Mouse (Mus musculus) heart, embryonic 16.5 days (tissue): Measurements from ENCODE around the gene Sirpa. TPM values are rescaled to one million over a fixed set of nuclear protein-coding genes. Genes with fewer than 3 reads are reported as not detected.

Experiments
- ATAC-seq: fragments of 200-750 bp; cut with Nextera tagmentation; replicated peaks from 2 replicates; pipeline ENCODE4 v1.8.0; 2017; ENCODE audit warnings: moderate number of reproducible peaks; ENCODE audit not compliant: insufficient read depth, low FRiP score; ENCODE audit errors: extremely low read depth
- H3K27ac ChIP-seq: fragments of 300-500 bp; sonication (generic); 2 replicates; pipeline ENCODE4 v1.5.1; 2014; ENCODE audit warnings: mild to moderate bottlenecking, low read length, control low read depth, moderate library complexity
- H3K27me3 ChIP-seq: fragments of 300-500 bp; sonication (generic); 2 replicates; pipeline ENCODE4 v1.6.1; 2014; ENCODE audit warnings: low read length, mixed read lengths; ENCODE audit not compliant: control insufficient read depth, insufficient read depth
- H3K36me3 ChIP-seq: fragments of 300-500 bp; sonication (generic); 2 replicates; pipeline ENCODE4 v1.6.1; 2014; ENCODE audit not compliant: control insufficient read depth, insufficient read depth
- H3K4me1 ChIP-seq: fragments of 300-500 bp; sonication (generic); 2 replicates; pipeline ENCODE4 v1.6.1; 2014; ENCODE audit warnings: low read length, mixed read lengths; ENCODE audit not compliant: control insufficient read depth, insufficient read depth
- H3K4me2 ChIP-seq: fragments of 300-500 bp; sonication (generic); 2 replicates; pipeline ENCODE4 v1.6.1; 2014; ENCODE audit warnings: low read depth, mild to moderate bottlenecking, control low read depth, low read length
- H3K4me3 ChIP-seq: fragments of 300-500 bp; sonication (generic); 2 replicates; pipeline ENCODE4 v1.5.1; 2014; ENCODE audit warnings: mild to moderate bottlenecking, control low read depth, low read length
- H3K9ac ChIP-seq: fragments of 300-500 bp; sonication (generic); 2 replicates; pipeline ENCODE4 v1.6.1; 2014; ENCODE audit warnings: low read length, control low read depth
- H3K9me3 ChIP-seq: fragments of 300-500 bp; sonication (generic); replicated peaks from 2 replicates; pipeline ENCODE4 v1.6.1; 2016; ENCODE audit warnings: low read length; ENCODE audit not compliant: control insufficient read depth
- WGBS: fragments of 180-500 bp; shearing (Covaris S2); extraction: QIAGEN DNeasy Blood & Tissue Kit; methylation state at CpG from one replicate; pipeline ENCODE4 v1.1.7; 2014; 5-methylcytosine and 5-hydroxymethylcytosine counted together
- polyA plus RNA-seq: library from polyadenylated mRNA; unstranded; fragments of >200 nt; fragmentation: Nextera tagmentation; extraction: Ambion mirVana; gene quantifications from 2 replicates; pipeline ENCODE4 v1.2.1, GENCODE M21; 2015

The Sirpa gene
- polyA plus RNA-seq, 1 experiment from 2014 or later: 14.7 TPM

DNA sequence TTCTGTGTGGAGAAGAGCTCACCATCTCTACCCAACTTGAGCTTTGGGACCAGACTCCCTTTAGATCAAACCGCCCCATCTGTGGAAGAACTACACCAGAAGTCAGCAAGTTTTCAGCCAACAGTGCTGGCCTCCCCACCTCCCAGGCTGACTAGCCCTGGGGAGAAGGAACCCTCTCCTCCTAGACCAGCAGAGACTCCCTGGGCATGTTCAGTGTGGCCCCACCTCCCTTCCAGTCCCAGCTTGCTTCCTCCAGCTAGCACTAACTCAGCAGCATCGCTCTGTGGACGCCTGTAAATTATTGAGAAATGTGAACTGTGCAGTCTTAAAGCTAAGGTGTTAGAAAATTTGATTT lies 37.9 kb downstream of the Sirpa start:
- Histone ChIP-seq H3K4me1 (peaks cover 10% of the 10 kb centered on the region; the same call in 1 of the 2 replicates), H3K36me3 (no peaks in the 10 kb centered on the region), H3K27me3 (no peaks in the 10 kb centered on the region), H3K4me2 (no peak overlapping the region), H3K9ac (no peak overlapping the region), H3K9me3 (no peaks in the 10 kb centered on the region), H3K27ac (no peak overlapping the region), H3K4me3 (no peak overlapping the region)
- no peak for ATAC-seq
- 93% methylated on average over 3 of the region's 3 CpGs for WGBS

DNA sequence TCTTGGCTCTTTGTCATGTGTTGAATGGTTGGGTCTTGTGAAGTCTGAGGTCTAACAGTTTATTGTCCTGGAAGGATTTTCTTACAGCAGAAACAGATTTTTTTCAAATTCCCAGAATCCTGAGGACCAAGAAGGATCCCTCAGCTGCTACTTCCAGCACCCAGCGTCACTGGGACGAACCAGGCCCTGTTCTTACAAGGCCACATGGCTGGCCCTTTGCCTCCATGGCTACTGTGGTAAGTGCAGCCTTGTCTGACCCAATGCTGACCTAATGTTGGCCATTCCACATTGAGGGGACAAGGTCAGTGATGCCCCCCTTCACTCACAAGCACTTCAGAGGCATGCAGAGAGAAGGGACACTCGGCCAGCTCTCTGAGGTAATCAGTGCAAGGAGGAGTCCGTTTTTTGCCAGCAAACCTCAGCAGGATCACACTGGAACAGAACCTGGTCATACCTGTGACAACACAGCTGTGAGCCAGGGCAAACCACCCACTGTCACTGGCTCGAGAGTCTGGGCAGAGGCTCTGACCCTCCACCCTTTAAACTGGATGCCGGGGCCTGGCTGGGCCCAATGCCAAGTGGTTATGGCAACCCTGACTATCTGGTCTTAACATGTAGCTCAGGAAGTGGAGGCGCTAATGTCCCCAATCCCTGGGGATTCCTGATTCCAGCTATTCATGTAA lies 38.5 kb downstream of the Sirpa start:
- no peak overlapping the region for H3K27ac ChIP-seq
- H3K4me2 ChIP-seq: no peak overlapping the region
- WGBS: 54% methylated on average over 7 of the region's 7 CpGs
- H3K27me3 ChIP-seq: no peaks in the 10 kb centered on the region
- ATAC-seq: no peak
- no peak overlapping the region for H3K4me3 ChIP-seq
- H3K9me3 ChIP-seq: no peaks in the 10 kb centered on the region
- H3K9ac ChIP-seq: no peak overlapping the region
- peaks cover 10% of the 10 kb centered on the region; the same call in 1 of the 2 replicates for H3K4me1 ChIP-seq
- H3K36me3 ChIP-seq: no peaks in the 10 kb centered on the region

DNA sequence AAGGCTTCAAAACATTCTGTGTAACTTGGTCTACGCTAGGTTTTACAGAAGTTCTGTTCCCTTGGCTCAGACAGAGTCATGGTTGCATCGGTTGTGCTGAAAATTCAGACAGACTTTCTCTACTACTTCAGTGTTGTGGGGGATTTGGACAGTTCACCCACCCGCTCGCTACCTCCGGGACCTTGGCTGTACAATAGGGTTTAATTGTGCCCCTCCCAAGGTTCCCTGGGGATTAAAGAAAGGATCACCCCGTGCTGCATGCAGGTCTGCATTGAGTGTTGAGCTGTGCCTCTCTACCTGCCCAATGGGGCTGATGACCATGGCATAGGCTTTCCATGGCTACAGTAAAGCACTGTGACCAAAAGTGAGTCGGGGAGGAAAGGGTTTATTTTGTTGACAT lies 39.7 kb downstream of the Sirpa start:
- Histone ChIP-seq H3K36me3 (no peaks in the 10 kb centered on the region), H3K4me1 (peaks cover 10% of the 10 kb centered on the region; the same call in 1 of the 2 replicates), H3K27ac (no peak overlapping the region), H3K9ac (no peak overlapping the region), H3K4me3 (no peak overlapping the region), H3K27me3 (no peaks in the 10 kb centered on the region), H3K4me2 (no peak overlapping the region), H3K9me3 (no peaks in the 10 kb centered on the region)
- ATAC-seq: no peak
- WGBS: 92% methylated on average over 7 of the region's 7 CpGs

GRCm38 (mm10) chr2:129633077-129633732 lies 40.6 kb downstream of the Sirpa start:
- WGBS: 35% methylated on average over 9 of the region's 9 CpGs
- Histone ChIP-seq H3K9me3 (no peaks in the 10 kb centered on the region), H3K36me3 (no peaks in the 10 kb centered on the region), H3K4me2 (no peak overlapping the region), H3K9ac (no peak overlapping the region), H3K4me3 (no peak overlapping the region), H3K4me1 (peaks cover 10% of the 10 kb centered on the region; the same call in 1 of the 2 replicates), H3K27me3 (no peaks in the 10 kb centered on the region), H3K27ac (peak overlapping the region; percentile 37; the same call in 1 of the 2 replicates)
- peak; percentile 86 for ATAC-seq

GRCm38 (mm10) chr2:129633982-129634381 lies 41.3 kb downstream of the Sirpa start:
- Histone ChIP-seq H3K9me3 (no peaks in the 10 kb centered on the region), H3K27ac (0 out of 2 replicates have a peak overlapping the region, but pooled peaks have one; percentile 9), H3K4me1 (peaks cover 10% of the 10 kb centered on the region; the same call in 1 of the 2 replicates), H3K4me2 (no peak overlapping the region), H3K4me3 (no peak overlapping the region), H3K27me3 (no peaks in the 10 kb centered on the region), H3K9ac (no peak overlapping the region), H3K36me3 (no peaks in the 10 kb centered on the region)
- no peak for ATAC-seq
- WGBS: 32% methylated on average over 3 of the region's 3 CpGs

- Histone ChIP-seq H3K9me3 (no peaks in the 10 kb centered on the region), H3K4me3 (no peak overlapping the region), H3K9ac (no peak overlapping the region), H3K4me1 (no peaks in the 10 kb centered on the region), H3K4me2 (no peak overlapping the region), H3K27ac (no peak overlapping the region), H3K36me3 (no peaks in the 10 kb centered on the region), H3K27me3 (no peaks in the 10 kb centered on the region)
- no peak for ATAC-seq
- WGBS: 42% methylated on average over 4 of the region's 4 CpGs
Measured at GRCm38 (mm10) chr2:129652616-129653015, 60.0 kb downstream of the Sirpa start.

GRCm38 (mm10) chr2:129653632-129654031 lies 61.0 kb downstream of the Sirpa start:
- 55% methylated on average over 2 of the region's 2 CpGs for WGBS
- H3K4me1 ChIP-seq: no peaks in the 10 kb centered on the region
- no peak for ATAC-seq

DNA sequence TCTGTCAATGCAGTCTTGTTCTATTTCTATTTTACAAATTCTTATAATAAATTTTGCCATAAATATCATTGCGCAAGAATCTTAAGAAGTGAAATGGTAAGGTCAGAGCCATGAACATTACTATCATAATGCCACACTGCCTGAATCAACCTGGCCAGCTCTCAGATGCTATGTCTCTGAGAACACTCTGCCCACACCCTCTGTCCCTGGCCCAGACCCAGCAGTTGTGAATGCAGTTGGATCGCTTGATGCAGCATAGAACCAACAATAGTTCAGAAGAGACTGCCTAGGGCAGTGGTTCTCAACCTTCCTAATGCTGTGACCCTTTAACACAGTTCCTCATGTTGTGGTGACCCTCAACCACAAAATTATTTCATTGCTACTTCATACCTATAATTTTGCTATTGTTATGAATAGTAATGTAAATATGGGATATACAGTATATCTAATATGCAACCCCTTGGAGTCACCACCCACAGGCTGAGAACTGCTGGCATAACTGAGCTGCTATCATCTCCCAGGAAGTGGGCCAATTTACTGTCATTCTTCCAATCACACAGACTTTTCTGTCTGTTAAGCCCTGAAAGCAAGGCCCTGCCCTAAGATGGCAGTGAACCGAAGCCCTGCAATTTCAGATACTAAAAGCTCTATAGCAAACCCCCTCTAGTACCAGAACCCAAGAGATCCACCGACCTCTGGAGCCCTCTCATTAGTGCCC lies 61.8 kb downstream of the Sirpa start:
- no peak for ATAC-seq
- WGBS: 78% methylated on average over 4 of the region's 4 CpGs

More at GRCm38 (mm10) chr2:129653632-129654031, 61.0 kb downstream of the Sirpa start:
- no peak overlapping the region for H3K4me2 ChIP-seq
- H3K4me3 ChIP-seq: no peak overlapping the region
- H3K9me3 ChIP-seq: no peaks in the 10 kb centered on the region
- H3K27me3 ChIP-seq: no peaks in the 10 kb centered on the region
- no peaks in the 10 kb centered on the region for H3K36me3 ChIP-seq
- no peak overlapping the region for H3K27ac ChIP-seq
- H3K9ac ChIP-seq: no peak overlapping the region

GRCm38 (mm10) chr2:129655033-129655432 lies 62.4 kb downstream of the Sirpa start:
- H3K4me1 ChIP-seq: no peaks in the 10 kb centered on the region
- H3K9ac ChIP-seq: no peak overlapping the region
- no peak overlapping the region for H3K4me3 ChIP-seq
- no peak overlapping the region for H3K27ac ChIP-seq
- no peaks in the 10 kb centered on the region for H3K27me3 ChIP-seq
- H3K36me3 ChIP-seq: no peaks in the 10 kb centered on the region
- no peaks in the 10 kb centered on the region for H3K9me3 ChIP-seq
- WGBS: 90% methylated on average over 4 of the region's 4 CpGs
- H3K4me2 ChIP-seq: no peak overlapping the region
- no peak for ATAC-seq

More for the DNA sequence above, 61.8 kb downstream of the Sirpa start:
- no peaks in the 10 kb centered on the region for H3K4me1 ChIP-seq
- no peak overlapping the region for H3K9ac ChIP-seq
- H3K27ac ChIP-seq: no peak overlapping the region
- H3K4me2 ChIP-seq: no peak overlapping the region
- no peaks in the 10 kb centered on the region for H3K36me3 ChIP-seq
- no peaks in the 10 kb centered on the region for H3K27me3 ChIP-seq
- no peak overlapping the region for H3K4me3 ChIP-seq
- no peaks in the 10 kb centered on the region for H3K9me3 ChIP-seq
